Mouse (Mus musculus): ENCODE measurements around the gene Timmdc1. TPM values are rescaled to one million over a fixed set of nuclear protein-coding genes. Genes with fewer than 3 reads are reported as not detected.

Gene Timmdc1
- polyA plus RNA-seq (2016; fragmentation: Nextera tagmentation; extraction: Ambion mirVana) = 33.5 and 35.6 TPM in 2 replicates

GRCm38 (mm10) chr16:38522129-38523084 is at the start of gene Timmdc1:
TSS of gene Timmdc1 (minus strand) at chr16:38522663.
- under 1% methylated on average over 69 of the region's 73 CpGs for WGBS
- peak within 1 kb of the TSS; percentile 91 for H3K9ac ChIP-seq
- H3K36me3 ChIP-seq = peaks cover 42% of the 10 kb centered on the region
- peak; percentile 97 for ATAC-seq (ENCODE audit: insufficient number of reproducible peaks, low FRiP score)
- H3K4me3 ChIP-seq = peak within 1 kb of the TSS; percentile 90
- H3K27ac ChIP-seq (ENCODE audit: poor library complexity, severe bottlenecking) = peak within 1 kb of the TSS; percentile 92
- H3K4me1 ChIP-seq (replicated peaks) = peaks cover 14% of the 10 kb centered on the region
- no peaks in the 10 kb centered on the region for H3K9me3 ChIP-seq (replicated peaks)
- peak within 1 kb of the TSS; percentile 75 for H3K4me2 ChIP-seq
- H3K27me3 ChIP-seq (replicated peaks) = no peaks in the 10 kb centered on the region

GRCm38 (mm10) chr16:38571481-38571880 is 49.0 kb upstream of the Timmdc1 start:
- no peak for ATAC-seq (ENCODE audit: insufficient number of reproducible peaks, low FRiP score)

GRCm38 (mm10) chr16:38568192-38568591 is 45.7 kb upstream of the Timmdc1 start:
- 96% methylated on average over 5 of the region's 5 CpGs for WGBS
- Histone ChIP-seq H3K4me3 (no peak overlapping the region), H3K4me1 (replicated peaks) (peaks cover 16% of the 10 kb centered on the region), H3K27ac (ENCODE audit: poor library complexity, severe bottlenecking) (no peak overlapping the region), H3K27me3 (replicated peaks) (no peaks in the 10 kb centered on the region), H3K36me3 (peaks cover 70% of the 10 kb centered on the region), H3K4me2 (no peak overlapping the region), H3K9ac (no peak overlapping the region), H3K9me3 (replicated peaks) (no peaks in the 10 kb centered on the region)
- ATAC-seq (ENCODE audit: insufficient number of reproducible peaks, low FRiP score) = no peak

More at GRCm38 (mm10) chr16:38571481-38571880, 49.0 kb upstream of the Timmdc1 start:
- WGBS = 97% methylated on average over 3 of the region's 3 CpGs
- H3K4me3 ChIP-seq = no peak overlapping the region
- H3K4me1 ChIP-seq (replicated peaks) = no peaks in the 10 kb centered on the region
- H3K9ac ChIP-seq = no peak overlapping the region
- H3K36me3 ChIP-seq = peaks cover 67% of the 10 kb centered on the region
- H3K4me2 ChIP-seq = no peak overlapping the region
- no peaks in the 10 kb centered on the region for H3K9me3 ChIP-seq (replicated peaks)
- H3K27me3 ChIP-seq (replicated peaks) = no peaks in the 10 kb centered on the region
- no peak overlapping the region for H3K27ac ChIP-seq (ENCODE audit: poor library complexity, severe bottlenecking)

- ATAC-seq (ENCODE audit: insufficient number of reproducible peaks, low FRiP score) = no peak
- Histone ChIP-seq H3K4me2 (peak overlapping the region; percentile 68), H3K9ac (peak overlapping the region; percentile 86), H3K27me3 (replicated peaks) (peaks cover 14% of the 10 kb centered on the region), H3K4me3 (peak overlapping the region; percentile 83), H3K36me3 (peaks cover 32% of the 10 kb centered on the region), H3K9me3 (replicated peaks) (no peaks in the 10 kb centered on the region), H3K4me1 (replicated peaks) (peaks cover 16% of the 10 kb centered on the region), H3K27ac (ENCODE audit: poor library complexity, severe bottlenecking) (no peak overlapping the region)
- WGBS = 25% methylated on average over 10 of the region's 10 CpGs
Measured at GRCm38 (mm10) chr16:38563516-38563915, 41.1 kb upstream of the Timmdc1 start.

- ATAC-seq (ENCODE audit: insufficient number of reproducible peaks, low FRiP score) = peak; percentile 79
- Histone ChIP-seq H3K9ac (peak overlapping the region; percentile 86), H3K27me3 (replicated peaks) (peaks cover 15% of the 10 kb centered on the region), H3K27ac (ENCODE audit: poor library complexity, severe bottlenecking) (peak overlapping the region; percentile 87), H3K4me2 (peak overlapping the region; percentile 68), H3K9me3 (replicated peaks) (no peaks in the 10 kb centered on the region), H3K4me1 (replicated peaks) (peaks cover 16% of the 10 kb centered on the region), H3K36me3 (peaks cover 26% of the 10 kb centered on the region), H3K4me3 (peak overlapping the region; percentile 83)
- under 1% methylated on average over 25 of the region's 25 CpGs for WGBS
Measured at GRCm38 (mm10) chr16:38562968-38563327, 40.5 kb upstream of the Timmdc1 start.

GRCm38 (mm10) chr16:38562131-38562967 is 39.9 kb upstream of the Timmdc1 start:
- peaks cover 16% of the 10 kb centered on the region for H3K4me1 ChIP-seq (replicated peaks)
- H3K4me2 ChIP-seq = peak overlapping the region; percentile 68
- peak overlapping the region; percentile 86 for H3K9ac ChIP-seq
- peak overlapping the region; percentile 87 for H3K27ac ChIP-seq (ENCODE audit: poor library complexity, severe bottlenecking)
- peak; percentile 96 for ATAC-seq (ENCODE audit: insufficient number of reproducible peaks, low FRiP score)
- H3K4me3 ChIP-seq = peak overlapping the region; percentile 83
- no peaks in the 10 kb centered on the region for H3K9me3 ChIP-seq (replicated peaks)
- H3K36me3 ChIP-seq = peaks cover 23% of the 10 kb centered on the region
- H3K27me3 ChIP-seq (replicated peaks) = peaks cover 15% of the 10 kb centered on the region
- 7% methylated on average over 37 of the region's 37 CpGs for WGBS

- no peaks in the 10 kb centered on the region for H3K4me1 ChIP-seq (replicated peaks)
- H3K27ac ChIP-seq (ENCODE audit: poor library complexity, severe bottlenecking) = no peak within 1 kb of the TSS
- ATAC-seq (ENCODE audit: insufficient number of reproducible peaks, low FRiP score) = no peak
- H3K9me3 ChIP-seq (replicated peaks) = no peaks in the 10 kb centered on the region
- peaks cover 40% of the 10 kb centered on the region for H3K27me3 ChIP-seq (replicated peaks)
- no peak within 1 kb of the TSS for H3K4me2 ChIP-seq
- WGBS = 78% methylated on average over 3 of the region's 3 CpGs
- no peaks in the 10 kb centered on the region for H3K36me3 ChIP-seq
- H3K4me3 ChIP-seq = no peak within 1 kb of the TSS
- H3K9ac ChIP-seq = no peak within 1 kb of the TSS
Measured at GRCm38 (mm10) chr16:38558221-38558748, 35.8 kb upstream of the Timmdc1 start, which contains the start of gene Tmem39a. TSS of gene Tmem39a (plus strand) at chr16:38558698.

GRCm38 (mm10) chr16:38555988-38556387 is 33.5 kb upstream of the Timmdc1 start:
- 73% methylated on average over 3 of the region's 3 CpGs for WGBS
- H3K9me3 ChIP-seq (replicated peaks) = no peaks in the 10 kb centered on the region
- H3K4me3 ChIP-seq = no peak overlapping the region
- no peak overlapping the region for H3K9ac ChIP-seq
- no peaks in the 10 kb centered on the region for H3K36me3 ChIP-seq
- no peak overlapping the region for H3K4me2 ChIP-seq
- H3K27ac ChIP-seq (ENCODE audit: poor library complexity, severe bottlenecking) = no peak overlapping the region
- no peak for ATAC-seq (ENCODE audit: insufficient number of reproducible peaks, low FRiP score)
- H3K27me3 ChIP-seq (replicated peaks) = peaks cover 48% of the 10 kb centered on the region
- no peaks in the 10 kb centered on the region for H3K4me1 ChIP-seq (replicated peaks)

GRCm38 (mm10) chr16:38549479-38550396 is 27.3 kb upstream of the Timmdc1 start, which contains the start of gene Poglut1:
TSS of gene Poglut1 (minus strand) at chr16:38550258.
- H3K4me2 ChIP-seq = peak within 1 kb of the TSS; percentile 77
- peaks cover 8% of the 10 kb centered on the region; the same call in 1 of the 2 replicates for H3K4me1 ChIP-seq (replicated peaks)
- peak; percentile 85 for ATAC-seq (ENCODE audit: insufficient number of reproducible peaks, low FRiP score)
- H3K27me3 ChIP-seq (replicated peaks) = peaks cover 14% of the 10 kb centered on the region
- no peak within 1 kb of the TSS for H3K27ac ChIP-seq (ENCODE audit: poor library complexity, severe bottlenecking)
- H3K36me3 ChIP-seq = peaks cover 25% of the 10 kb centered on the region
- peak within 1 kb of the TSS; percentile 66 for H3K4me3 ChIP-seq
- no peaks in the 10 kb centered on the region for H3K9me3 ChIP-seq (replicated peaks)
- 3% methylated on average over 54 of the region's 54 CpGs for WGBS
- H3K9ac ChIP-seq = peak within 1 kb of the TSS; percentile 75

GRCm38 (mm10) chr16:38548000-38548399 is 25.5 kb upstream of the Timmdc1 start:
- WGBS = 89% methylated on average over 1 of the region's 1 CpGs
- H3K4me3 ChIP-seq = no peak overlapping the region
- H3K4me2 ChIP-seq = no peak overlapping the region
- H3K27me3 ChIP-seq (replicated peaks) = peaks cover 5% of the 10 kb centered on the region; the same call in 1 of the 2 replicates
- ATAC-seq (ENCODE audit: insufficient number of reproducible peaks, low FRiP score) = no peak
- peaks cover 8% of the 10 kb centered on the region; the same call in 1 of the 2 replicates for H3K4me1 ChIP-seq (replicated peaks)
- H3K27ac ChIP-seq (ENCODE audit: poor library complexity, severe bottlenecking) = no peak overlapping the region
- no peaks in the 10 kb centered on the region for H3K9me3 ChIP-seq (replicated peaks)
- H3K36me3 ChIP-seq = peaks cover 38% of the 10 kb centered on the region
- no peak overlapping the region for H3K9ac ChIP-seq
